Mouse (Mus musculus): ENCODE data around the gene Maz.

DNA sequence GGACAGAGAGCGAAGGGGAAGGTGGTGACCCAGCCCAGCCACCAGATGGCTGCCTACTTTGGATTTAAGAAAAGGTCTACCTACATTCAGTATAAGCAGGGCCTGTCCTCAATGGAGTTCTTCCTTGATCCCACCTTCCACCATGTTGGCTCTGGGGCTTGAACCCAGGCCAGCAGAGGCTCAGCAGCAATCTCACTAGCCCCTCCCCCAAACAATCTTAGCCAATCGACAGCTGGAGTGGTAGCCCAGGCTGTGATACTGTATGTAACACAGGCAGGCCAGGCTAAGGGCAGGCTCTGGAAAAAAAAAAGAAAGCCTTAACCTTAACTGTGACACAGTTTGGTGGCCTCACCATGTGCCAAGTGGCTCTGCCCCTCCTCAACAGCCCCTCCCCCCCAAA lies 15.1 kb downstream of the Maz start:
- TF ChIP-seq POLR2A (IDR thresholded peaks at IDR 0.05; ENCODE audit: borderline replicate concordance, extremely low read depth, insufficient read depth, insufficient read length, poor library complexity, severe bottlenecking) (no peak), CTCF (IDR thresholded peaks at IDR 0.05; ENCODE audit: borderline replicate concordance, extremely low read depth, insufficient read depth, insufficient read length) (no peak)

Measured in brain, embryonic 14.5 days (tissue).